Mouse (Mus musculus): ENCODE measurements at regions not wholly inside any gene's neighbourhood (a gene's known extent, or its start where the extent isn't known, plus 50 kb on each side); places are given as distances from the start of the nearest gene placed in this dataset.

DNA sequence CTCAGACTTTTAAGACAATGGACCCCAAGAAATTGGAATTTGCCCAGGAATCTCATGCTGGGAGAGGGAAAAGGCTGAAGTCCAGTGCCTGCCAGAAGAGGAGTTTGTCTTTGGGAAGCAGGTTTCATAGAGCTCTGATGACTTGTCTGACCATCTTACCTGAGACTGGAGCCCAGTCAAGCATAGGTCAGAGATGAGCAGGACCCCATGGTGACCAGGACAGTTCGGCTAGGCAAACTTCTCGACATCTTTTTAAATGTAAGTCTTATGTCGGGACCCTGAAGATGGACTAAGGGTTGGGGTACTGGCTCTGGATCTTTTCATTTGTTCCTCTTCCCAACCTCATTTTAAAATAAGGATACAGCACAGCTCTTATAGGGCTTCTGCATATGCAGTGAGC, 103.2 kb downstream of the 1810013L24Rik start:
- TF ChIP-seq CTCF (IDR thresholded peaks at IDR 0.05; ENCODE audit: insufficient read depth, low read depth, low read length) = no peak
- no peak for TF ChIP-seq POLR2A (IDR thresholded peaks at IDR 0.05; ENCODE audit: insufficient read depth, low read depth, low read length)

Measured in olfactory bulb, adult 2 months (tissue).